Mouse (Mus musculus) gastrocnemius, postnatal 36 days (tissue): ENCODE results near the gene Slc7a1. TPM values are rescaled to one million over a fixed set of nuclear protein-coding genes. Genes with fewer than 3 reads are reported as not detected.

Experiments
- DNase-seq, 2 experiments: peaks; one replicate each; pipeline ENCODE4 v3.0.0; 2022
- intact Hi-C: fragments of 180-260 bp; cut with DNase I; formaldehyde crosslinking; loops from one replicate; pipeline ENCODE4 v1.15.1; 2025
- total RNA-seq, 2 experiments: library from RNA; stranded (reverse); gene quantifications; 2 replicates each; pipeline ENCODE4 v1.2.3; 2021

Slc7a1 gene
- total RNA-seq, 2 experiments from 2014 or later, result 1.9 to 2.8 TPM

DNA sequence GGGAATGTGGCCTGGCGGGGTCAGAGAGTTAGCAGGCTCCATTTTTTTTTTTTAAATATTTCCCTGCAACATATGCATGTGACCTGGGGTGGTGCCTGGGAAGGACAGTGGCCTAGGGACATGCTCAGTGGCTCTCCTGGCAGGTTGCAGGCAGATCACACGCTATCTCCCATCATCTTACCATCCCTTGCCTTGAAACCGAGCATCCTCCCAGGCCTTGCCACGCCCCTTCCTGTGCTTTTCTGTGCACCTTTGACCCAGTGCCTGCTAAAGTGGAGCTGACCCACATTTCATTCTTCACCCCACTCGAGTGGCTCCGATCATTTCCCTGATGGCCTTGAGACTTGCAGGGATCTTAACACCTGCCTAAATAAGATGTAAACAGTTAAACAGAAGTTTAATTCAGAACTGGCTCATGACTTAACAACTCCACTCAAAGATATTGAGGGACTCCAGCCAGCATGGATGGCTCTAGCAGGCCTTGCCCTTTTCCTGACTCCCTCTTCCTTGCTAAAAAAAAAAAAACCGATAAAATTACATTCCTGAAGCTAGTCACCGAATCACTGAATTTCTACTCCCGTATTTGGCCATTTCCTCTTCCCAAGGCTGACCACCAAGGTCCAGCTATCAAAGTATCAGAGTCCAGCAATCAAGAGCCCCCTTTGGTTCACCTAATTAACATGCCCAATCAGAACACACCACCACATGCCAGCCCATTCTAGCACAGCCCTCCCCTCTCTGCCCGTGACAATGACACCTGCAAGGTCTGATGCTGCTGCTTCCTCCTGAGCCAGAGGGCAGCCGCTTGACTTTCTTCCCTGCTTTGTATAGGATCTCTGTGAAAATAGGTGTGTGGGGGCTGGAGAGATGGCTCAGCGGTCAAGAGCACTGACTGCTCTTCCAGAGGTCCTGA lies 27.4 kb downstream of the Slc7a1 start:
- intact Hi-C loops, result no loop called here
- no peak for DNase-seq

DNA sequence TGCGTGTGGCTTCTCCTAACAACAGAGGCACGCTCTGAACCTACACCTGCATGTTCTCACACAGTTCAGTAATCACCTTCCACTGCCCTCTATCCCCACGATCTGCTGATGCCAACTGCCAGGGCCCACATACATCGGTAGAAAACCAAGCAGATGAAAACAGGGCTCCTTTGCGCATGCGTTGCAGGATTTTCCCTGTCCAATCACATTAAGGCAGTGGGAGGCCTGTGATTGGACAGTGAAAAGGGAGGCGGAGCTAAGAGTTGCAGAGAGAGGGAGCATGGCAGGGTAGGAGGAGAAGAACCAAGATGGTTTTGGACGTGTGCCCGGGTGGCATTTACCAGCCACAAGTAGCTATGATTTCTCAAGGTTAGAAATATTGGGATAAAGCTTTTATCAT lies 28.3 kb downstream of the Slc7a1 start:
- intact Hi-C loops, result no loop called here
- DNase-seq, result no peak

DNA sequence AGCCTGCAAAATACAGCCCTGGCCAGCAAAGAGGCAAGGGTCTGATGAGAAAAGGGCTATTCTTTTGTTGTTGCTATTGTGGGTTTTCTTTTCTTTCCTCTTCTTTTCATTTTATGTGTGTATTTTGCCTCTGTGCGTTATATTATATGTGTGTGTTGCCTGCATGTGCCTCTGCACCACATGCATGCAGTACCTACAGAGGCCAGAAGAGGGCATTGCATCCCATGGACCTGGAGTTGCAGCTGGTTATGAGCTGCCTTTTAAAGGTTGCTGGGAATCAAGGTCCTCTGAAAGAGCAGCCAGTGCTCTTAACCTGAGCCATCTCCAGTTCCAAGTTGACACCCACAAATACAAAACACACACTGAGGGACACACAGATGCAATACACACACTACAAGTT lies 29.1 kb downstream of the Slc7a1 start:
- intact Hi-C loops, result no loop called here
- DNase-seq, result no peak

DNA sequence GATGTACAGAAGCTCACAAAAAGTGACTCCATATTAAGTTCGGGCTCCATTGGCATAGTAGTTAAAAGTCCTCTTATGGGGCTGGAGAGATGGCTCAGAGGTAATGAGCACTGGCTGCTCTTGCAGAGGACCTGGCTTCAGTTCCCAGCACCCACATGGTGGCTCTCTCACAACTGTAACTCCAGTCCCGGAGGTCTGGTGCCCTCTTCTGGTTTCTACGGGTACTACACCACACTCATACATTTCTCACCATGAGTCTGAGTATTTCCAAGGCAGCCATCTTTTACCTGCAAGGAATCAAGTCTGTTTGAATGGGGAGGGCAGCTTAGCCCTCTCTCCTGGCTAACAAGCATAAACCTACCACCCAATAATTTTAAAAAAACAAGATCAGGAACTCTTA lies 30.5 kb downstream of the Slc7a1 start:
- intact Hi-C loops, result no loop called here
- DNase-seq, result no peak

DNA sequence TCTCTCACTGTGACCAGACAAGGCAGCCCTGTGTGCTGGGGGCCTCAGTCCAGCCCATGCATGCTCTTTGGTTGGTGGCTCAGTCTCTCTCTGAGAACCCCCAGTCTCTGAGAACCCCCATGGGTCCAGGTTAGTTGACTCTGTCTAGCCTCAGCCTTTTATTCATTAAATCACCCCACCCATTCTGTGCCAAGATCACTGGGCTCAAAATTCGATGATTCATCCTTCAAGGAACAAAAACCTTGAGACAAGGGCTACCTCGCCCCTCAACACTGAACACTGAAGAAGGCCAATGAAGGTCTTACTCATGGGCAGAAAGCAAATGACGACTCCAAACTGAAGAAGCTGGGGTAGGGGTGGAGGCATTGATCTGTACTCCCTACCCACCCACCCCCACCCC lies 31.9 kb downstream of the Slc7a1 start:
- no peak for DNase-seq
- intact Hi-C loops, result no loop called here

DNA sequence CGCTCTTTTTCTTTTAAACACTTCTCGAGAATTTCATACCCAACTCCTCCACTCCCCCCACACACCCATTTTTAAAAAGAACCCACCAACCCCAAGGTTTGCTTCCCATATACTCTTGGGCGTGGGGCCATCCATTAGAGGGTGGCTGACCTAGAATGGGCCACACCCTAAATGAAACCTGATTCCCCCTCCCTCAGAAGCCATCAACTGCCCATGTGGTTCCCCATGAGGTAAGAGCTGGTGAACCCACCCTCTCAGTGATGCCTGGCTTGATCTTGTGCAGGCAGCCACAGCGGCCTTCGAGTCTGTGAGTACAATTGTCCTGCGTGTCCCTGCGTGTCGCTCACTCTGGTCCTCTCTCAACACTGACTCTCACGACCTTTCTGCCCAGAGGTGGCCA lies 33.2 kb downstream of the Slc7a1 start:
- no peak for DNase-seq
- intact Hi-C loops, result no loop called here

DNA sequence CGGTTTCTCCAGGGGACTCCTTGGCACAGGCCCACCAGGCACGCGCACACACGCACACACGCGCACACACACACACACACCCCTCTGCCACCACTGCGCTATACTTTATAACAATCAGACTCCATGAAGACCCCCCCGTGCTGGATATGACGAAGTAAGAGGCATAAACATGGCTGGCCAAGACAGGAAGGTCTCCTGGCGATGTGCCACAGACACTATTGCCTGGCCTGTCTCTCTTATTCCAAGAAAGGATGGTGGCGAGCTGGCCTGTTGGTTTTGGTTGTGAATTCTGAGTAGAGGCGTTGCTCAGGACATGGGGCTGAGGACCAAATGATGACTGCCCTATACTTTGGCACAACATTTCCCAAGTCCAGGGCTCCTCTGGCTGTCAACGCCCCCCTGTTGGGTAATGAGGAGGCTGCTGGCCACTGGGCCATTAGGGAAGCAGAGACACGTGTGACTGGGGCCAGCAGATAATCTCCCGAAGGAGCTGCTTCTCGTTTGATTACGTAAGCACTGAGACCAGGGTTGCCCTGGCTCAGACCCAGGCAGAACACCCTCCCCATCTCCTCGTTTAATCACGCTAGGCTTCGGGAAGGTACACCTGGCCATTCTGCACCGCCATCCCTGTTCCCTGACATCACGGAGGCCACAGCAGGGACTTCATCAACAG lies 36.1 kb downstream of the Slc7a1 start:
- intact Hi-C loops, result no loop called here
- no peak for DNase-seq

DNA sequence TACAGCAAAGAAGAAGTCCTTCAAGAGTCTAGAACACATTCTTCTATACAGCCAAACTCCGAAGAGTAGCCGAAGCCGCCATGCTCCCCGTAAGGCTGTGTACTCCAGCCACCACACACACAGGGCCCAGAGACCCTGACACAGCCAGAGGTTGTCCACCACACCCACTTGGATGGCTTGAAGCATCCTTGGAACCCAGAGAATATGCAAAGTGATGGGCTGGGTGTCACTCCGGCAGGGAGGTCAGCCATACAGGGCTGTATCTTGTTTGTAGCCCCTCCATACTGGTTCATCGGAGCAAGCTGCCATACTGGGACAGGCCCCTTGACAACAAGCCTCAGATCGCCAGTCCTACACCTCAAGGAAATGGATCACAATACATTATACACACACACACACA lies 37.4 kb downstream of the Slc7a1 start:
- intact Hi-C loops, result no loop called here
- no peak for DNase-seq

DNA sequence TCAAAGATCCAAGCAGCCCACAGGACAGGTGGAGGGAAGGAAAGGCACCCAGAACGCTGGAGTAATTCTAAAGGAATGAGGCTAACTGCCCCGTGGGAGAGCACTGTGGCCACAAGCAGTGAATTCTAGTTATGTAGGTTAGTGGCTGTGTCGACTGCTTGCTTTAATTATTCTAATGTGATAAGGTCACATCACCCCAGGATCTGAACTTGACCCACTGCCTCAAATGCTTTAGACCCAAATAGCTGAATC lies 38.0 kb downstream of the Slc7a1 start:
- intact Hi-C loops, result no loop called here
- DNase-seq, result no peak

DNA sequence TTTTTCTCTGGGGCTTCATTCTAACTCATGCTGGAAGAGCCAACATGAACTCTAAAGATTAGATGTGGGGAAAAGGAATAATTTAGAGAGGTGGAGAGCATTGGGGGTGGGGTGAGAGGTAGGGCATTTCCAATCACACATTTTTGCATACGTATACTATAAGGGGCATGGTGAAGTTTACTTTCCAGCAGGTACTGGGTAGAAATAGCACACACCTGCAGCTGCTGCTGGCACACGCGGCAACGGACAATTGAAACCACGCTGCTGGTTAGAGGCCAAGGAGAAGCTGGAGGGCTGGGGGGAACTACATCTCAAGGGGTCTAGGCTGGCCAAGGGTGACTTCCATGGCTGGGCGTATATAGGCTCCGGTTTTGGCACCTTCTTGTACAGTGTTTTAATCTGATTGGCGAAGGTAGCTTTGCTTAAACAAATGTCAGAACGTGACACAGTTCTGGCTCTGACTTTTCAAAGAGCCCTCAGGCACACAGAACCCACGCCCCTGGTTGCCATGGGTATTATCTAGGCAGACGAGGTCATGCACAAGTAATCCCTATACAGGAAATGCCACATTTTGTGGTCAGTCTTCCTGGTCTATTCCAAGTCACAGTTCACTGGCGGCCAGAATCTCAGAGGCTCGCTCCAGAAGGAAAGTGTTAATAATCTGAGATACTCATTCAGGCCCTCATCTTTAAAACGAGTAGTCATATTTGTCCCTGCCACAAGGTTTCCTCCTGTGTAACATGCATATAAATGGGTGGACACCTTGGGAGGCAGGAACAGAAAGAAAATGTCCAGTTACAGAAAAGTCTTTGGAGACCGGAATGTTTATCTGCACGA lies 38.6 kb downstream of the Slc7a1 start:
- DNase-seq, result no peak
- intact Hi-C loops, result no loop called here

DNA sequence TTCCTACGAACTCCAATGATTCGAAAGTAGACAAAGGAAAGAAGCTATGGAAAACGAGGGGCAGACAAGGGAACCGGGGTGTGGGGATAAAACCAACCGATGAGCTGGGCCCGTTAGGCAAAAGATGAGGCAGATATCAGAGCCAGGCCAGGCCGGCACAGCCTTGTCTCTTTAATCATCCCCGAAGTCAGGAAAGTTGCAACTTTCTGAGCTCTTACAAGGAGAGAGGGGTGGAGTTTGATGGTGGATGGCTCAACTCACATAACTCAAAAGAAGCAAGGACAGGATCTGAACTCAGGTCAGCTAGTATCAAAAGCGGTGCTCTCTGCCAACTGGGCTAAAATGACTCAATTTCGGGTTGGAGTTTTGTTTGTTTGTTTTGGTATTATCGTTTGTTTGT lies 40.6 kb downstream of the Slc7a1 start:
- intact Hi-C loops, result no loop called here
- no peak for DNase-seq

DNA sequence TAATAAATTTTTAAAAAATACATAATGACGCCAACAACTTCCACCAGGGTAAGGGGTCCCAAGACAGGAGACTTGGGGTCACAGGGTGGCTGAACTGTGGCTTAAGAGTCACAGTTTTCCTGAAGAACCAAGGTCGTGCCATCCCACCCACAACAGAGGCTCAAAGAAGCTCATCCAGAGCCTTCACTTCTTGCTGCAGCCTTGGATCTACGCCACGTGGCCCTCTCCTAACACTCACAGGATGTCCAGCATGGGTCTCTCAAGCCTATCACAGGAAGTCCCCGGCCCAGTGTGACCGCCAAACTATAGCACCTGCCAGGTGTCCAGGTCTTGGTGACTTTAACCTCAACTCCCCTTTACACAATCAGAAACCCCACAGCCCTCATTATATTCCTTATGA lies 42.5 kb downstream of the Slc7a1 start:
- intact Hi-C loops, result no loop called here
- DNase-seq, result no peak

DNA sequence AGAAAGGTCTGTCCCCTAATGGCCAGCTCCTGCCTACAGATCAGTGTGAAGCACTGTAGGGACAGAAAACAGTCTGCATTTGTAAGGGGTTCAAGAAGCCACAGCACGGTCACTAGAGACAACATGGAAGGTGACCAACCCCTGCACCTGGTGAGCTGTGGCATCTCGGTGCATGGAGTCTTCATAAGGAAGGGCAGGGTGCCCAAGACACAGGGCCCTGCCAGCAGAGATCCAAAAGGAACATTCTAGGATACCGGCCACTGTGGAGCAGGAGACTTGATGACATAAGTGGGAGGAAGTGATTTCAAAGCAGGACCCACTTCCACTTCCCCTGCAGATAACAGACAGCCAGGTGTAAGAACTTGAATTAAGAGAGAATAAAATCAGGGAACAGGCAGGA lies 43.9 kb downstream of the Slc7a1 start:
- no peak for DNase-seq
- intact Hi-C loops, result no loop called here

DNA sequence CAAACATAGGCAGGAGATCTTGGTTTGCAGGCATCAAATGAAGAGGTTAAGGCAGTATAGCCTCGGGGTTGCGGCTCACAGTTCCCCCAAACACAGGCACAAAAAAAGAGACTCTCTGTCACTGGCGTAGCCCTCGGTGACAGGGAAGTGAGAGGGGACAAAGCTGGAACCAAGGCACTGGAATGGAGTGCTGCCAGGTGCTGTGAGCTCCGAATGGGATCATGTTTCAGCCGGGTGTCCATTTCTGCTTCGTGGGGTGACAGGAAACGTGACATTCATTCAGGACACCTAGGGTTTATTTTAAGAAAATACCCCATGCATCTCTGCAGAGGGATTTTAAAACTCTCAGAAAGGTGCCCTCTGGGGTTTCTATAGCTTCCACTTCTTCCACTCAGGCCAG lies 45.2 kb downstream of the Slc7a1 start:
- intact Hi-C loops, result no loop called here
- DNase-seq, result no peak

DNA sequence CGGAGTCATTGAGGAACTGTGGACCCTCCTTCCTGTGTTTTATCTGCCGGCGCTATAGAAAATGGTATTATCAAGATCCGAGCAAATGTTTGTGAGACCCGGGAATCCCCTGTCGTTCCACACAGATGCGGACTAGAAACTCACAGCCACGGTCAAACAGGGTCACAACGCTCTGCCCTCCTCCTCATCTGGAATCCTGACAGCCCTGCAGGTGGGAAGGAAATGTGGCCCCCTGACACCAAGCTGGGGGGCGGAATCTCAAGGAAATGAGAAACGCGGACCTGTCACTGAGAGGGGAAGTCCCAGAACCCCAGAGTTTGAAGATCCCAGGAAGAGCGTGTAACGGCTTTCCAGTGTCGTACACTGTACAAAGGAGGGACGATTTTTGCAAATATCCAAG lies 46.3 kb downstream of the Slc7a1 start:
- intact Hi-C loops, result no loop called here
- DNase-seq, result no peak

DNA sequence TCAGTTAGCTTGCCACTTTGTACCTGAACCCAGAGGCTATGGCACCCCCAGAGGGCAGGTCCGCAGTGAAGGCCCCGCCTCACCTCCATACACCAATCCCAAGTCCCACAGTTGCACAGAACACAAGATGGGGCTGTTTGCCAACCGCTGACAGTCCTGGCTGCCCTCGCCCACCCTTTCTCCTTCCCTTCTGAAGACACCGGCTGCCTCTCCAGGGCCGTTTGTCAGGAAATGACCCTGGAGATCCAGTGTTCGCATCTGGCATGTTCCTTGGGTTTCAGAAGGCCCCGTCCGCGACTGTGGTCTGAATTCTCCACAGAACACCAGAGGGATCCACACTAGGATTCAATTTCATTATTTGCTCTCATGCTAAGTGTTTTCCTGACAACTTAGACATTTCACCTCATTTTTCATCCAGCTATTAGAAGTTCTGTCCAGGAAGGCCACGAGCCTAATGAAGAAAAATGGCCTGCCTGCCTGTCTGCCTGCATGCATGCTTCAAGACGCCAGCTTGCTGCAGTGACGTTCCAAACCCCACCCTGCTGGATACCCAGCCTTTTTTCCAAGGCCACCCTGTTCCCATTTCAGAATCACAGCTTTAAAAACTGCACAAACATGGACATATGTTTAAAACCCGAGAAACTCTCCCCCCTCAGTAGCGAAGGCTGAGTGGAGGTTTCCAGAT lies 50.2 kb downstream of the Slc7a1 start:
- DNase-seq, result no peak
- intact Hi-C loops, result no loop called here

DNA sequence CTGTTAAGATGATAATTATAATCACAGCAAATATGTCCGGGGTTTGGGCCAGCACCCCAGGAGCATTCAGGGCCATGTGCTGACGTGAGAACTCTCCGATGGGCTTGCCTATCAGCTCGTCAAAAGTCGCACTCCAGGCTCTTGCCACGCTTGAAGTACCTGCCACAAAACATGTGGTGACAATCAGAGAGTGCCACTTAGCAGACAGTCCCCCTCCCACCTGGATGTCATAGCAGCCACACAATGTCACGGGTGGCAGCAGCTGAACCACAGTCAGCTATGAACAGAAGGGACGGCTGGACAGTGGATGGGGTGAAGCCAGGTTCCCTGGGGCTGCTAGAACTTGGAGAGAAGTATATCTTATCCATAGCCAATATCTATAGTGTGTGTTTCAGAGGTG lies 51.6 kb downstream of the Slc7a1 start:
- DNase-seq, result no peak
- intact Hi-C loops, result no loop called here

DNA sequence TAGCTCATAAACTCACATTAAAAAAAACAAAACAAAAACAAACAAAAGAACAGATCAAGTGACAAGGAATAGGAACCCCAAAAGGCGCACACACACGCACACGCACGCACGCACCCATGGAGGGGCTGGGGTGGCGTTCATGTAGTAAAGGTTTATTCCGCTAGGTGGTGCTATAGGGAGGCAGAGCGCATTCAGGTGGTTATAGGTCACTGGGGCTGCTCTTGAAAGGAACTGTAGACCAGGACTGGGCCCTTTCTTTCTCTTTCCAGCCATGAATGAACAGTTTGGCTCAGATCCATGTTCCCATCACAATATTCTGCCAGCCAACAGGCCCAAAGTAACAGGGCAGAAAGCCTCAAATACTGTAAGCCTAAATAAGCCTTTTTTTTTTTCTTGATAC lies 53.2 kb downstream of the Slc7a1 start:
- DNase-seq, result no peak
- intact Hi-C loops, result no loop called here

DNA sequence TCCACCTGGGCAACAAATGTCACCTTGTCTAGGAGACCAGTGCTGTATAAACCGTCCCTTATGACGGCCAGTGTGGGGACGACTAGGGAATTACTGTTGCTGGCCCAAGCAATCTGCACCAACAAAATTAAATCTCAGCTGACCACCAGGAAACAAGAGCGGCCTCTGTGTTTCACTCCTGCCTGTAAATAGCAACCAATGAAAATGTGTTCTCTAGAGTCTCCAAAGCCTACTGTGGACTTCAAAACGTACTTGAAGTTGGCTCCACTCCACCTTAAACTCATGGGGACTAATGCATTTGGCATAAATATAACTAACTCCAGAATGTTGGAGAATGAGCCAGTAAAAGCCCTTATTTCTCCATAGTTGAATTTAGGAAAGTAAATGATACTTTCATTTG lies 55.3 kb downstream of the Slc7a1 start:
- no peak for DNase-seq
- intact Hi-C loops, result no loop called here

DNA sequence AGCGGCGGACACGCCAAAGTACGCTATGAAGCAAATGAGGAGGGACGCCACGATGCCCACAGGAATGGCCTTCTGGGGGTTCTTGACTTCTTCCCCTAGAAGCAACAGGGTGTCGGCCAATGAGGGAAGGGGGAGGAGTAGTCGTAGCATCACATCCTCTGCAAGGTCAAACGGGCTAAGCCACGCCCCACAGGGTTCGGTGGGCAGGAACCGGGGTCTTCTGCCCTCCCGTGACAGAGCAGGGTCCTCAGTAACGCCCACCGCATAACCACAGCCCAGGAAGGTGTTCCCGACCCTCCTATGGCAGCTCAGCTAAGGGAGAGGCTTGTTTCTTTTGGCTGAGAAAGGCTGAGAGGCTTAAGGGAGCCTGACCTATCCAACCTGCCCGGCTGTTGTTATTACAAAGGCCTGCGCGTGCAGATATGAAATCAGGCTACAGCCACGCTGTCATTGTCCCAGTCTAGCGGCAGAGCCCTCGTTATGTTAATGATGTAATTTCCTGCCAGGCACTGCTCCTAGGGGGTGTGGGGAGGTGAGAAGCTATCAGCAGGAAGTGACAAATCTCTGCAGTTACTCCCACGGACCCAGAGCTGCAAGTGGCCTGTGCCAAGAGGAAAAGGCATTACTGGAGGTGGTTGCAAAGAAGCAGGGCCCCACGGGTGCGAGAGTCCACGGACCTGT lies 57.5 kb downstream of the Slc7a1 start:
- no peak for DNase-seq

More for the DNA sequence above, 57.5 kb downstream of the Slc7a1 start:
- intact Hi-C loops, result no loop called here
